Mouse (Mus musculus) hindbrain, embryonic 16.5 days (tissue): ENCODE measurements at regions not wholly inside any gene's neighbourhood (a gene's known extent, or its start where the extent isn't known, plus 50 kb on each side); places are given as distances from the start of the nearest gene placed in this dataset.

Source experiments
- ATAC-seq: fragments of 200-750 bp; cut with Nextera tagmentation; 2 replicates; pipeline ENCODE4 v1.8.0; 2017; ENCODE audit warnings: moderate TSS enrichment, moderate library complexity
- H3K27ac ChIP-seq: fragments of 300-500 bp; sonication (generic); 2 replicates; pipeline ENCODE4 v1.5.1; 2014; ENCODE audit warnings: low read depth, mild to moderate bottlenecking, control low read depth, low read length, moderate library complexity
- H3K27me3 ChIP-seq: fragments of 300-500 bp; sonication (generic); replicated peaks from 2 replicates; pipeline ENCODE4 v1.6.1; 2014; ENCODE audit warnings: low read length; ENCODE audit not compliant: control insufficient read depth, insufficient read depth
- H3K36me3 ChIP-seq: fragments of 300-500 bp; sonication (generic); 2 replicates; pipeline ENCODE4 v1.6.1; 2014; ENCODE audit warnings: mild to moderate bottlenecking, low read length, moderate library complexity, mixed read lengths; ENCODE audit not compliant: control insufficient read depth, insufficient read depth
- H3K4me1 ChIP-seq: fragments of 300-500 bp; sonication (generic); 2 replicates; pipeline ENCODE4 v1.6.1; 2014; ENCODE audit warnings: low read depth, low read length; ENCODE audit not compliant: control insufficient read depth, insufficient read depth
- H3K4me2 ChIP-seq: fragments of 300-500 bp; sonication (generic); 2 replicates; pipeline ENCODE4 v1.6.1; 2014; ENCODE audit warnings: mild to moderate bottlenecking, low read length, control low read depth, moderate library complexity
- H3K4me3 ChIP-seq: fragments of 300-500 bp; sonication (generic); 2 replicates; pipeline ENCODE4 v1.5.1; 2014; ENCODE audit warnings: mild to moderate bottlenecking, low read length, control low read depth, moderate library complexity
- H3K9ac ChIP-seq: fragments of 300-500 bp; sonication (generic); 2 replicates; pipeline ENCODE4 v1.6.1; 2014; ENCODE audit warnings: low read depth, mild to moderate bottlenecking, control low read depth, low read length, moderate library complexity
- H3K9me3 ChIP-seq: fragments of 300-500 bp; sonication (generic); 2 replicates; pipeline ENCODE4 v1.6.1; 2014; ENCODE audit warnings: mild to moderate bottlenecking, low read length, moderate library complexity; ENCODE audit not compliant: control insufficient read depth
- WGBS: fragments of 180-500 bp; shearing (Covaris S2); extraction: QIAGEN DNeasy Blood & Tissue Kit; methylation state at CpG from one replicate; pipeline ENCODE4 v1.1.7; 2014; 5-methylcytosine and 5-hydroxymethylcytosine counted together

GRCm38 (mm10) chr12:70616487-70616886 is 163.6 kb downstream of the Tmx1 start:
- H3K4me3 ChIP-seq, result no peak overlapping the region
- no peaks in the 10 kb centered on the region for H3K27me3 ChIP-seq
- H3K4me2 ChIP-seq, result no peak overlapping the region
- H3K9me3 ChIP-seq, result no peaks in the 10 kb centered on the region
- no peaks in the 10 kb centered on the region for H3K36me3 ChIP-seq
- WGBS, result 35% methylated on average over 4 of the region's 4 CpGs
- H3K27ac ChIP-seq, result no peak overlapping the region
- no peaks in the 10 kb centered on the region for H3K4me1 ChIP-seq
- ATAC-seq, result no peak
- H3K9ac ChIP-seq, result no peak overlapping the region

GRCm38 (mm10) chr12:70617024-70617423 is 164.1 kb downstream of the Tmx1 start:
- H3K4me1 ChIP-seq, result no peaks in the 10 kb centered on the region
- H3K36me3 ChIP-seq, result no peaks in the 10 kb centered on the region
- H3K9ac ChIP-seq, result no peak overlapping the region
- no peak for ATAC-seq
- no peak overlapping the region for H3K27ac ChIP-seq
- no peaks in the 10 kb centered on the region for H3K27me3 ChIP-seq
- no peaks in the 10 kb centered on the region for H3K9me3 ChIP-seq
- H3K4me3 ChIP-seq, result no peak overlapping the region
- 88% methylated on average over 1 of the region's 1 CpGs for WGBS
- no peak overlapping the region for H3K4me2 ChIP-seq

- H3K27ac ChIP-seq, result no peak overlapping the region
These were observed 165.1 kb downstream of the Tmx1 start for GRCm38 (mm10) chr12:70617979-70618378.

GRCm38 (mm10) chr12:70619436-70619835 is 166.5 kb downstream of the Tmx1 start:
- no peak overlapping the region for H3K9ac ChIP-seq
- WGBS, result 91% methylated on average over 2 of the region's 2 CpGs

More at GRCm38 (mm10) chr12:70617979-70618378, 165.1 kb downstream of the Tmx1 start:
- no peak overlapping the region for H3K4me2 ChIP-seq
- no peaks in the 10 kb centered on the region for H3K36me3 ChIP-seq
- no peaks in the 10 kb centered on the region for H3K4me1 ChIP-seq
- ATAC-seq, result no peak
- no peaks in the 10 kb centered on the region for H3K9me3 ChIP-seq
- WGBS, result 92% methylated on average over 3 of the region's 3 CpGs
- H3K27me3 ChIP-seq, result no peaks in the 10 kb centered on the region
- no peak overlapping the region for H3K9ac ChIP-seq
- H3K4me3 ChIP-seq, result no peak overlapping the region

GRCm38 (mm10) chr12:70622019-70622418 is 169.1 kb downstream of the Tmx1 start:
- Histone ChIP-seq H3K4me3 (no peak overlapping the region), H3K9me3 (no peaks in the 10 kb centered on the region), H3K27ac (no peak overlapping the region), H3K9ac (no peak overlapping the region), H3K4me1 (no peaks in the 10 kb centered on the region), H3K27me3 (no peaks in the 10 kb centered on the region), H3K36me3 (no peaks in the 10 kb centered on the region), H3K4me2 (no peak overlapping the region)
- no peak for ATAC-seq
- 74% methylated on average over 4 of the region's 4 CpGs for WGBS

More at GRCm38 (mm10) chr12:70619436-70619835, 166.5 kb downstream of the Tmx1 start:
- H3K36me3 ChIP-seq, result no peaks in the 10 kb centered on the region
- no peaks in the 10 kb centered on the region for H3K4me1 ChIP-seq
- H3K9me3 ChIP-seq, result no peaks in the 10 kb centered on the region
- no peak overlapping the region for H3K4me3 ChIP-seq
- no peaks in the 10 kb centered on the region for H3K27me3 ChIP-seq
- H3K4me2 ChIP-seq, result no peak overlapping the region
- ATAC-seq, result no peak
- H3K27ac ChIP-seq, result no peak overlapping the region

GRCm38 (mm10) chr12:70624298-70624980 is 171.5 kb downstream of the Tmx1 start:
- Histone ChIP-seq H3K9me3 (no peaks in the 10 kb centered on the region), H3K4me2 (no peak overlapping the region), H3K9ac (no peak overlapping the region), H3K4me1 (0 out of 2 replicates have a peak, but pooled peaks cover 5% of the 10 kb centered on the region), H3K36me3 (no peaks in the 10 kb centered on the region), H3K4me3 (no peak overlapping the region), H3K27ac (peak overlapping the region; percentile 31; the same call in 1 of the 2 replicates), H3K27me3 (no peaks in the 10 kb centered on the region)
- 64% methylated on average over 9 of the region's 9 CpGs for WGBS
- no peak for ATAC-seq

GRCm38 (mm10) chr12:70627638-70628037 is 174.7 kb downstream of the Tmx1 start:
- ATAC-seq, result no peak

GRCm38 (mm10) chr12:70628384-70629365 is 175.8 kb downstream of the Tmx1 start:
- Histone ChIP-seq H3K9ac (no peak overlapping the region), H3K27me3 (no peaks in the 10 kb centered on the region), H3K27ac (no peak overlapping the region), H3K4me3 (no peak overlapping the region), H3K9me3 (no peaks in the 10 kb centered on the region), H3K4me2 (no peak overlapping the region), H3K4me1 (0 out of 2 replicates have a peak, but pooled peaks cover 5% of the 10 kb centered on the region), H3K36me3 (no peaks in the 10 kb centered on the region)
- 76% methylated on average over 21 of the region's 21 CpGs for WGBS
- no peak for ATAC-seq

More at GRCm38 (mm10) chr12:70627638-70628037, 174.7 kb downstream of the Tmx1 start:
- H3K4me2 ChIP-seq, result no peak overlapping the region
- H3K9me3 ChIP-seq, result no peaks in the 10 kb centered on the region
- 0 out of 2 replicates have a peak, but pooled peaks cover 5% of the 10 kb centered on the region for H3K4me1 ChIP-seq
- 52% methylated on average over 7 of the region's 7 CpGs for WGBS
- H3K36me3 ChIP-seq, result no peaks in the 10 kb centered on the region
- H3K27ac ChIP-seq, result no peak overlapping the region
- no peak overlapping the region for H3K9ac ChIP-seq
- no peaks in the 10 kb centered on the region for H3K27me3 ChIP-seq
- no peak overlapping the region for H3K4me3 ChIP-seq

- ATAC-seq, result no peak
- H3K4me2 ChIP-seq, result no peak overlapping the region
- WGBS, result 93% methylated on average over 5 of the region's 5 CpGs
- H3K27me3 ChIP-seq, result no peaks in the 10 kb centered on the region
- H3K4me1 ChIP-seq, result 0 out of 2 replicates have a peak, but pooled peaks cover 5% of the 10 kb centered on the region
- H3K4me3 ChIP-seq, result no peak overlapping the region
- no peak overlapping the region for H3K27ac ChIP-seq
- no peak overlapping the region for H3K9ac ChIP-seq
- H3K36me3 ChIP-seq, result no peaks in the 10 kb centered on the region
- H3K9me3 ChIP-seq, result no peaks in the 10 kb centered on the region
These were observed 176.5 kb downstream of the Tmx1 start for GRCm38 (mm10) chr12:70629371-70629770.
